Mouse (Mus musculus) brown adipose tissue, adult 24 weeks (tissue): ENCODE data around the gene Tiam1. TPM values are rescaled to one million over a fixed set of nuclear protein-coding genes. Genes with fewer than 3 reads are reported as not detected.

Experiments
- H3K27ac ChIP-seq: fragments of 200-500 bp; replicated peaks from 2 replicates; pipeline ENCODE4 v1.5.1; 2012; ENCODE audit warnings: low read depth, mild to moderate bottlenecking, low read length
- H3K4me1 ChIP-seq: fragments of 200-500 bp; 2 replicates; pipeline ENCODE4 v1.6.1; 2012; ENCODE audit warnings: low read length, mixed read lengths; ENCODE audit not compliant: control insufficient read depth, insufficient read depth, insufficient read length
- H3K4me3 ChIP-seq: fragments of 200-500 bp; 2 replicates; pipeline ENCODE4 v1.5.1; 2012; ENCODE audit warnings: low read depth, mild to moderate bottlenecking, low read length, moderate library complexity; ENCODE audit not compliant: insufficient read depth
- polyA plus RNA-seq: library from polyadenylated mRNA; stranded (reverse); fragments of >200 nt; gene quantifications from 2 replicates; pipeline ENCODE4 v1.2.4, GENCODE M21; 2012; ENCODE audit not compliant: missing spikeins, insufficient read depth, insufficient read length

Tiam1 gene
- polyA plus RNA-seq, 1 experiment: 15.9 TPM

- Histone ChIP-seq H3K27ac (no peak overlapping the region), H3K4me1 (no peaks in the 10 kb centered on the region), H3K4me3 (no peak overlapping the region)
Observed at GRCm38 (mm10) chr16:90135580-90135979, 8.0 kb downstream of the Tiam1 start.

- H3K4me1 ChIP-seq: no peaks in the 10 kb centered on the region
- H3K27ac ChIP-seq: no peak overlapping the region
- no peak overlapping the region for H3K4me3 ChIP-seq
Observed at GRCm38 (mm10) chr16:90134351-90134750, 9.2 kb downstream of the Tiam1 start.

- H3K27ac ChIP-seq: no peak overlapping the region
- no peaks in the 10 kb centered on the region for H3K4me1 ChIP-seq
Observed at GRCm38 (mm10) chr16:90132816-90133215, 10.8 kb downstream of the Tiam1 start.

GRCm38 (mm10) chr16:90132331-90132730 lies 11.2 kb downstream of the Tiam1 start:
- Histone ChIP-seq H3K4me1 (no peaks in the 10 kb centered on the region), H3K27ac (no peak overlapping the region), H3K4me3 (no peak overlapping the region)

More at GRCm38 (mm10) chr16:90132816-90133215, 10.8 kb downstream of the Tiam1 start:
- H3K4me3 ChIP-seq: no peak overlapping the region

- H3K27ac ChIP-seq: no peak overlapping the region
- H3K4me1 ChIP-seq: no peaks in the 10 kb centered on the region
- H3K4me3 ChIP-seq: no peak overlapping the region
Observed at GRCm38 (mm10) chr16:90128817-90129587, 14.6 kb downstream of the Tiam1 start.

- no peak overlapping the region for H3K4me3 ChIP-seq
- no peak overlapping the region for H3K27ac ChIP-seq
- no peaks in the 10 kb centered on the region for H3K4me1 ChIP-seq
Observed at GRCm38 (mm10) chr16:90128361-90128760, 15.2 kb downstream of the Tiam1 start.

GRCm38 (mm10) chr16:90125318-90126314 lies 18.0 kb downstream of the Tiam1 start:
- Histone ChIP-seq H3K4me1 (no peaks in the 10 kb centered on the region), H3K27ac (no peak overlapping the region), H3K4me3 (no peak overlapping the region)

- no peaks in the 10 kb centered on the region for H3K4me1 ChIP-seq
- H3K27ac ChIP-seq: no peak overlapping the region
- no peak overlapping the region for H3K4me3 ChIP-seq
Observed at GRCm38 (mm10) chr16:90123091-90123490, 20.5 kb downstream of the Tiam1 start.

- Histone ChIP-seq H3K27ac (no peak overlapping the region), H3K4me3 (no peak overlapping the region), H3K4me1 (no peaks in the 10 kb centered on the region)
Observed at GRCm38 (mm10) chr16:90122439-90122838, 21.1 kb downstream of the Tiam1 start.

GRCm38 (mm10) chr16:90121799-90122198 lies 21.8 kb downstream of the Tiam1 start:
- Histone ChIP-seq H3K27ac (no peak overlapping the region), H3K4me1 (no peaks in the 10 kb centered on the region), H3K4me3 (no peak overlapping the region)

- H3K27ac ChIP-seq: no peak overlapping the region
- H3K4me1 ChIP-seq: no peaks in the 10 kb centered on the region
- H3K4me3 ChIP-seq: no peak overlapping the region
Observed at GRCm38 (mm10) chr16:90119969-90120368, 23.6 kb downstream of the Tiam1 start.

- Histone ChIP-seq H3K27ac (no peak overlapping the region), H3K4me3 (no peak overlapping the region), H3K4me1 (peaks cover 5% of the 10 kb centered on the region)
Observed at GRCm38 (mm10) chr16:90116637-90117182, 26.9 kb downstream of the Tiam1 start.

- no peak overlapping the region for H3K4me3 ChIP-seq
- no peak overlapping the region for H3K27ac ChIP-seq
- H3K4me1 ChIP-seq: peaks cover 5% of the 10 kb centered on the region
Observed at GRCm38 (mm10) chr16:90112577-90113155, 30.9 kb downstream of the Tiam1 start.

GRCm38 (mm10) chr16:90109500-90109899 lies 34.1 kb downstream of the Tiam1 start:
- Histone ChIP-seq H3K4me1 (peaks cover 5% of the 10 kb centered on the region), H3K4me3 (no peak overlapping the region), H3K27ac (no peak overlapping the region)
